7 mouse cellular contexts compared by ENCODE assay signal in the genomic region with DNA sequence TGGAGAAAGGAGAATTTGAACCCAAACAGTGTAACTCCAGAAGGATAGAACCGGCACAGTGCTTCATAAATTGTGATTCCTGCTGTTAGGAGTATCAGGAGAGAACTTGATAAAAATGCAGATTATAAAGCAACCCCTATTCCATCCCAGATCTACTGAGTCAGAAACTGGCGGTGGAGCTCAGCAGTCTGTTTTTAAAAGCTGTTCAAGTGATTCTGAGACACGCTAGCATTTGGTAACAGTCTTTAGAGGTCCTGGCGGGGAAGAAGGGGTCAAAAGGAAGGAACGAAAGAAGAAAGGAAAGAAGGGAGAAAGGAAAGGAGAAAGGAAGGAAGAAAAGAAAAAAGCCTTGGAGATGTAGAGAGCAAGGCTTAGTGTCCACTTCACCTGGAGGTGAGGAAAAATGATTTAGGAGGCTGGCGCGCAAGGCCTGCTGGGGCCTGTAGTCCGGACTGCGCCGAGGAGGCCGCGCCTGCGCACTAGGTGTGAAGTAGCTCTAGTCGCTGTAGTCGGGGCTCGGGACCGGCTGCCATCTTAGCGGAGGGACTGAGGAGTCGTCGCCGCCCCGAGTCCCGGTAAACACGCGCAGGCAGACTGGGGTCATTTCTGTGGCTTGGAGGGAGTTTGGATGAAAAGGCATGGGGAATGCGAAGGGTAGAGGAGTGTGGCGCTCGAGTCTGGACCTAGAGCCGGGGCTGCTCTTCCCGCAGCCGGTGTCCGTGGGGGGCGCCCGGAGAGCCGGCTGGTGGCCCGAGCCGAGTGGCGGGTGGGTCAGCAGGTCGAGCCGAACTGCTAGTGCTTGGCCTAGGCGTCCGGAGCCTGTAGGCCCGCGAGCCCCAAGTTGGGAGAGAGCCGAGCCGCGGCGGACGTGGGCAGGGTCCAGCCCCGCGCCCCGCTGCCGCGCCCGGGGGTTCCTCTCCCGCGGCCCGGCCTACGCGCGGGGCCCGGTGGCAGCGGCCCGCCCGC. TPM values are rescaled to one million over a fixed set of nuclear protein-coding genes. Genes with fewer than 3 reads are reported as not detected.
A peak's percentile ranks its signal among the peaks of the same experiment; 100 is the strongest.
DNase-seq lines count a peak whose midpoint lies in the region; ATAC-seq lines count a peak whose summit lies in the region.

A gene (plus strand): TSS at position 499 of the 966 bp plus-strand sequence.

- H3K9ac ChIP-seq in intestine, embryonic 16.5 days (ENCODE audit: low read depth, low read length) = peak within 1 kb of the TSS; percentile 98
- peak within 1 kb of the TSS; percentile 98 for H3K9ac ChIP-seq in midbrain, embryonic 11.5 days (ENCODE audit: low read length)

- H3K36me3 ChIP-seq in intestine, embryonic 16.5 days (ENCODE audit: control insufficient read depth, insufficient read depth, low read length) = peaks cover 3% of the 10 kb centered on the region; the same call in 1 of the 2 replicates
- H3K36me3 ChIP-seq in midbrain, embryonic 11.5 days (ENCODE audit: control insufficient read depth, insufficient read depth, low read length) = no peaks in the 10 kb centered on the region; the same call in 1 of the 2 replicates

- H3K4me3 ChIP-seq in intestine, embryonic 16.5 days (ENCODE audit: low read length) = peak within 1 kb of the TSS; percentile 97
- H3K4me3 ChIP-seq in midbrain, embryonic 11.5 days (ENCODE audit: low read depth, low read length) = peak within 1 kb of the TSS; percentile 96

- peak; percentile 98 for ATAC-seq in intestine, embryonic 16.5 days
- ATAC-seq in midbrain, embryonic 11.5 days (ENCODE audit: low FRiP score) = peak; percentile 98

- H3K4me1 ChIP-seq in intestine, embryonic 16.5 days (ENCODE audit: control insufficient read depth, insufficient read depth, low read length) = peaks cover 16% of the 10 kb centered on the region
- H3K4me1 ChIP-seq in midbrain, embryonic 11.5 days (ENCODE audit: control insufficient read depth, insufficient read depth, low read length) = peaks cover 9% of the 10 kb centered on the region; the same call in 1 of the 2 replicates

- peak; percentile 91 for DNase-seq in adrenal gland, adult 8-10 months
- peak; percentile 89 for DNase-seq in embryo, embryonic 9.5 days (ENCODE audit: extremely low spot score)
- peak; percentile 85 to 93 for DNase-seq in gastrocnemius, postnatal 4 days (ENCODE audit: low spot score in 2 of 2)
- peak; percentile 90 to 91 for DNase-seq in left cerebral cortex, postnatal 36 days (ENCODE audit: low spot score in 2 of 2)
- DNase-seq in midbrain, embryonic 11.5 days (ENCODE audit: low spot score, missing footprints) = peak; percentile 98
- DNase-seq in skeletal muscle tissue, adult 2 months (ENCODE audit: low read depth, low spot score) = peak; percentile 95

- intact Hi-C loops in left cerebral cortex, postnatal 36 days (cut with DNase I) = loop anchor here (5.0 kb wide), 1 partner anchor 56 kb away; no protein-coding TSS in a partner anchor

- H3K27ac ChIP-seq in intestine, embryonic 16.5 days (ENCODE audit: low read length) = peak within 1 kb of the TSS; percentile 82
- peak within 1 kb of the TSS; percentile 73 for H3K27ac ChIP-seq in midbrain, embryonic 11.5 days (ENCODE audit: low read depth, low read length)

- no peaks in the 10 kb centered on the region for H3K9me3 ChIP-seq in intestine, embryonic 16.5 days (ENCODE audit: control insufficient read depth, low read length)
- no peaks in the 10 kb centered on the region for H3K9me3 ChIP-seq in midbrain, embryonic 11.5 days (ENCODE audit: control insufficient read depth, low read length)

- no peaks in the 10 kb centered on the region for H3K27me3 ChIP-seq in intestine, embryonic 16.5 days (replicated peaks; ENCODE audit: control insufficient read depth, insufficient read depth, low read length)
- H3K27me3 ChIP-seq in midbrain, embryonic 11.5 days (ENCODE audit: control insufficient read depth, insufficient read depth, low read length) = no peaks in the 10 kb centered on the region

- H3K4me2 ChIP-seq in intestine, embryonic 16.5 days (ENCODE audit: low read depth, low read length) = peak within 1 kb of the TSS; percentile 48
- H3K4me2 ChIP-seq in midbrain, embryonic 11.5 days = peak within 1 kb of the TSS; percentile 82

- 2% methylated on average over 63 of the region's 65 CpGs for WGBS in intestine, embryonic 16.5 days
- 2% methylated on average over 59 of the region's 65 CpGs for WGBS in midbrain, embryonic 11.5 days

RNA-seq across cellular contexts. Expression of the gene that starts here (rescaled TPM):
- 10 to 100 TPM; 47.2 to 72.7 (median 56.8) TPM for total RNA-seq in adrenal gland, adult 8-10 months (2022)
- 10 to 100 TPM; 36.0 to 39.2 TPM for total RNA-seq in gastrocnemius, postnatal 4 days (2021)
- polyA plus RNA-seq in intestine, embryonic 16.5 days (2015; fragmentation: Nextera tagmentation; extraction: Ambion mirVana) = 40.3 and 41.3 TPM in 2 replicates
- total RNA-seq in left cerebral cortex, postnatal 36 days (2021) = 10 to 100 TPM; 48.8 to 55.2 TPM
- polyA plus RNA-seq in midbrain, embryonic 11.5 days (2014; fragmentation: Nextera tagmentation; extraction: Ambion mirVana) = 52.2 and 56.5 TPM in 2 replicates

Comparison
In these comparisons a context has a peak if more than half of its experiments do, and no peak if none do; other contexts are left out.
1. Peak in every context shown above with its lines: DNase-seq, ATAC-seq, H3K4me3 ChIP-seq and H3K27ac ChIP-seq.